Mouse (Mus musculus): ENCODE results near the gene Pax4. TPM values are rescaled to one million over a fixed set of nuclear protein-coding genes. Genes with fewer than 3 reads are reported as not detected.

Gene Pax4
- polyA plus RNA-seq, 1 experiment from 2014 or later, result 0.37 TPM

- Histone ChIP-seq H3K27ac (ENCODE audit: low read depth, low read length) (no peak overlapping the region), H3K4me1 (replicated peaks; ENCODE audit: control insufficient read depth, insufficient read depth, low read length) (0 out of 2 replicates have a peak, but pooled peaks cover 3% of the 10 kb centered on the region), H3K36me3 (ENCODE audit: control insufficient read depth, insufficient read depth) (peaks cover 10% of the 10 kb centered on the region), H3K4me2 (replicated peaks; ENCODE audit: low read depth) (peak overlapping the region; percentile 43), H3K9ac (ENCODE audit: low read depth, low read length) (no peak overlapping the region), H3K27me3 (replicated peaks; ENCODE audit: control insufficient read depth, insufficient read depth, low read length) (peaks cover 8% of the 10 kb centered on the region), H3K9me3 (ENCODE audit: control insufficient read depth) (no peaks in the 10 kb centered on the region), H3K4me3 (ENCODE audit: low read depth, low read length) (no peak overlapping the region)
- TF ChIP-seq CTCF (IDR thresholded peaks at IDR 0.05; ENCODE audit: low read depth), result no peak
- ATAC-seq, result no peak; the same call in 1 of the 2 replicates
- WGBS, result 60% methylated on average over 10 of the region's 10 CpGs
Measured at GRCm38 (mm10) chr6:28430795-28431537, 18.2 kb downstream of the Pax4 start.

- Histone ChIP-seq H3K9ac (ENCODE audit: low read depth, low read length) (no peak overlapping the region), H3K9me3 (ENCODE audit: control insufficient read depth) (no peaks in the 10 kb centered on the region), H3K27ac (ENCODE audit: low read depth, low read length) (no peak overlapping the region), H3K4me1 (replicated peaks; ENCODE audit: control insufficient read depth, insufficient read depth, low read length) (0 out of 2 replicates have a peak, but pooled peaks cover 3% of the 10 kb centered on the region), H3K36me3 (ENCODE audit: control insufficient read depth, insufficient read depth) (peaks cover 15% of the 10 kb centered on the region), H3K4me2 (replicated peaks; ENCODE audit: low read depth) (no peak overlapping the region), H3K4me3 (ENCODE audit: low read depth, low read length) (no peak overlapping the region), H3K27me3 (replicated peaks; ENCODE audit: control insufficient read depth, insufficient read depth, low read length) (no peaks in the 10 kb centered on the region; the same call in 1 of the 2 replicates)
- WGBS, result 91% methylated on average over 11 of the region's 11 CpGs
- no peak for ATAC-seq
- no peak for TF ChIP-seq CTCF (IDR thresholded peaks at IDR 0.05; ENCODE audit: low read depth)
Measured at GRCm38 (mm10) chr6:28429870-28430269, 19.3 kb downstream of the Pax4 start.

- 89% methylated on average over 3 of the region's 3 CpGs for WGBS
- no peak within 1 kb of the TSS for H3K27ac ChIP-seq (ENCODE audit: low read depth, low read length)
- H3K27me3 ChIP-seq (replicated peaks; ENCODE audit: control insufficient read depth, insufficient read depth, low read length), result no peaks in the 10 kb centered on the region
- no peaks in the 10 kb centered on the region for H3K9me3 ChIP-seq (ENCODE audit: control insufficient read depth)
- ATAC-seq, result no peak
- H3K4me3 ChIP-seq (ENCODE audit: low read depth, low read length), result no peak within 1 kb of the TSS
- H3K36me3 ChIP-seq (ENCODE audit: control insufficient read depth, insufficient read depth), result peaks cover 15% of the 10 kb centered on the region
- no peak within 1 kb of the TSS for H3K4me2 ChIP-seq (replicated peaks; ENCODE audit: low read depth)
- 0 out of 2 replicates have a peak, but pooled peaks cover 3% of the 10 kb centered on the region for H3K4me1 ChIP-seq (replicated peaks; ENCODE audit: control insufficient read depth, insufficient read depth, low read length)
- H3K9ac ChIP-seq (ENCODE audit: low read depth, low read length), result no peak within 1 kb of the TSS
- no peak for TF ChIP-seq CTCF (IDR thresholded peaks at IDR 0.05; ENCODE audit: low read depth)
Measured at GRCm38 (mm10) chr6:28428290-28428689, 20.9 kb downstream of the Pax4 start, which contains the start of gene Gcc1. Gcc1 (minus strand) TSS chr6:28428390.

- ATAC-seq, result no peak
- no peak within 1 kb of the TSS for H3K4me3 ChIP-seq (ENCODE audit: low read depth, low read length)
- WGBS, result 87% methylated on average over 3 of the region's 3 CpGs
Measured at GRCm38 (mm10) chr6:28427096-28427839, 21.9 kb downstream of the Pax4 start, which contains the start of gene Fscn3. Fscn3 (plus strand) TSS chr6:28427789.

DNA sequence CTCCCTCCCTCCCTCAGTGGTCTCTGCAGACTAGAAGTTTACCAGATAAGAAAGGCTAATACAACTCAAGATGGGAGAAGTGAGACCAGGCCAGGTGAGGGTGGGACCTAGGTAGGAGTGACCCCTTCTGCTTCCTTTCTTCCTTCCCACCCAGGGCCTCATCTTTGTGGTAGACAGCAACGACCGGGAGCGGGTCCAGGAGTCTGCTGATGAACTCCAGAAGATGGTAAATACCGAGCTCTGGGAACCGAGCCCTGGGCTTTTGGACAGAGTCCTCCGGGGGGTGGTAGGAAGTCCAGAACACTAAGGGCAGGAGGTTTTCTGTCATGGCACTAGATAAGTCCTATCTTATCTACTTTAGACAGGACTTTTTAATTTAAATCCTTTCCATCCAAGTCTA lies 24.1 kb downstream of the Pax4 start:
- Histone ChIP-seq H3K27me3 (replicated peaks; ENCODE audit: control insufficient read depth, insufficient read depth, low read length) (no peaks in the 10 kb centered on the region), H3K4me3 (ENCODE audit: low read depth, low read length) (no peak overlapping the region), H3K36me3 (ENCODE audit: control insufficient read depth, insufficient read depth) (peaks cover 15% of the 10 kb centered on the region), H3K4me1 (replicated peaks; ENCODE audit: control insufficient read depth, insufficient read depth, low read length) (0 out of 2 replicates have a peak, but pooled peaks cover 7% of the 10 kb centered on the region), H3K27ac (ENCODE audit: low read depth, low read length) (no peak overlapping the region), H3K9ac (ENCODE audit: low read depth, low read length) (no peak overlapping the region), H3K9me3 (ENCODE audit: control insufficient read depth) (no peaks in the 10 kb centered on the region), H3K4me2 (replicated peaks; ENCODE audit: low read depth) (no peak overlapping the region)
- no peak for TF ChIP-seq CTCF (IDR thresholded peaks at IDR 0.05; ENCODE audit: low read depth)
- ATAC-seq, result no peak
- 84% methylated on average over 6 of the region's 6 CpGs for WGBS

More at GRCm38 (mm10) chr6:28427096-28427839, 21.9 kb downstream of the Pax4 start, which contains the start of gene Fscn3:
- 0 out of 2 replicates have a peak, but pooled peaks cover 3% of the 10 kb centered on the region for H3K4me1 ChIP-seq (replicated peaks; ENCODE audit: control insufficient read depth, insufficient read depth, low read length)
- H3K9ac ChIP-seq (ENCODE audit: low read depth, low read length), result no peak within 1 kb of the TSS
- H3K9me3 ChIP-seq (ENCODE audit: control insufficient read depth), result no peaks in the 10 kb centered on the region
- H3K27me3 ChIP-seq (replicated peaks; ENCODE audit: control insufficient read depth, insufficient read depth, low read length), result no peaks in the 10 kb centered on the region
- TF ChIP-seq CTCF (IDR thresholded peaks at IDR 0.05; ENCODE audit: low read depth), result no peak
- no peak within 1 kb of the TSS for H3K27ac ChIP-seq (ENCODE audit: low read depth, low read length)
- H3K4me2 ChIP-seq (replicated peaks; ENCODE audit: low read depth), result no peak within 1 kb of the TSS
- H3K36me3 ChIP-seq (ENCODE audit: control insufficient read depth, insufficient read depth), result peaks cover 15% of the 10 kb centered on the region

Data from intestine, postnatal 0 days (tissue).